Mouse (Mus musculus): ENCODE measurements around the gene Cd3eap.
A peak's percentile ranks its signal among the peaks of the same experiment; 100 is the strongest.

Gene Cd3eap

DNA sequence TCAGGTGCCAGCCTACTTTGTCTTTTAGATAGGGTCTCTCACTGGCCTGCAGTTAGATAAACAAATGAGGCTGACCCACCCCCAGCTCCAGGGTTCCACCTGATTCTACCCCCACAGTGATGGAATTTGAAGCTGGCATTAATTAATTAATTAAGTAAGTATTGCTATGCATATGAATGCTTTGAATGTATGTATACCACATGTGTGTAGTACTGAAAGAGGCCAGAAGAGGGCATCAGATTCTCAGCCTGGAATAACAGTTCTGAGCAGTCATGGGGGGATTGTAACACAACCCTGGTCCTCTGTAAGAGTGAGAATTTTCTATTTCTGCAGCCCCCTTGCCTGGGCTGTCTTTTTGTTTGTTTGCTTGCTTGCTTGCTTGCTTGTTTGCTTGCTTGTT lies 30.9 kb downstream of the Cd3eap start:
- DNase-seq: no peak

DNA sequence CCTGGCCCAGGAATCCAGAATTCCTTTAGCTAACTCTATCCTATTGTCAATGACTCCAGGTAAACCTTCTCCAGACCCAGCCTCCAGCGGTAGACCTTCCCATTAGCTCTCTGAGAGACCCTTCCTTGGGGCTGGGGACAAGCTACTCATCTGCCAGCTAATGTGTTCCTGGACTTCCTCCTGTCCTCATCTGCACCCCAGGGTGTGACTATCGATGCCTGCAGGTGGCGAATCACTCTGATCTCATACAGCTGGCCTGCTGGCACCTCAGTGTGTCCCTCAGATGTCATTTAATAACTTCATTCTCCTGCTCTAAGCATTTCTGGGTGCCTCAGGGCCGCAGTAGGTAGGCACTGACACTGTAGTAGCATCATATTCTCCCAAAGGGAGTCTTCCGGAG lies 31.5 kb downstream of the Cd3eap start:
- no peak for DNase-seq

DNA sequence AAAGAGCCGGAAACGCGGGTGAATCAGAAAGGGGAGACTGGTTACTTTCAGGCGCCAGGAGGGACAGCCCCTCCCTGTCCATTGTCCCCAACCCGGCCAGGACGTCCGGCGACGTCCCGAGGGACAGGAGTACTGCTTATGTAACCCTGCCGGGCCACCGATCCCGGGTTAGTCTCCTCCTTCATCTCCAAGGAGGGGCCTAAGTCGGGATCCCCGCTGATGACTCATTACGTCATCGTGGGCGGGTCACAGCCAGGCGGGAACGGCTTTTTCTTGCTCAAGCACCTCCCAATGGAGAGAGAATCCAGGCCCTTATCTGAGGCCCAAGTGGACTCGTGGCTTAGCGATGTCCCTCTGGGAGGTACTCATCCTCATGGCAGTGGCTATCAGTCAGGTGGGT lies 32.2 kb downstream of the Cd3eap start:
- peak; percentile 97 for DNase-seq

DNA sequence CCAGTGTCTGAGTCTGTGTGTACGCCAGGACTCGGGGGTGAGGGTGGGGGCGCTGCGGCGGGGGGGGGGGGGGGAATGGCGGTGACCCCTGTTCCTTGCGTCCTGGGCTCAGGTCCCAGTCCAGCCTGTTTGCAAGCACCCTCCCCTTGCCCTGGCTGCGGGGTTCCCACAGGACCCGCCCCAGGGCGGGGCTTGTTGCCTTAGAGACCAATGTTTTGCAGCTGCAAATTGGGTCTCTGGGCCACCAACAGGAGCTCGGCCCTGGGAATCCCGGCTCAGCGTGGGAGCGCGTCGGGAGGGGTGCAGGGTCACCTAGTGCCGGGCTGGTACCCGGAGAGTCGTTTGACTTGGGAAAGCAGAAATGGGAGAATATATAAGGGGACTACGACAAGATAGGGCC lies 32.9 kb downstream of the Cd3eap start:
- peak; percentile 97 for DNase-seq

DNA sequence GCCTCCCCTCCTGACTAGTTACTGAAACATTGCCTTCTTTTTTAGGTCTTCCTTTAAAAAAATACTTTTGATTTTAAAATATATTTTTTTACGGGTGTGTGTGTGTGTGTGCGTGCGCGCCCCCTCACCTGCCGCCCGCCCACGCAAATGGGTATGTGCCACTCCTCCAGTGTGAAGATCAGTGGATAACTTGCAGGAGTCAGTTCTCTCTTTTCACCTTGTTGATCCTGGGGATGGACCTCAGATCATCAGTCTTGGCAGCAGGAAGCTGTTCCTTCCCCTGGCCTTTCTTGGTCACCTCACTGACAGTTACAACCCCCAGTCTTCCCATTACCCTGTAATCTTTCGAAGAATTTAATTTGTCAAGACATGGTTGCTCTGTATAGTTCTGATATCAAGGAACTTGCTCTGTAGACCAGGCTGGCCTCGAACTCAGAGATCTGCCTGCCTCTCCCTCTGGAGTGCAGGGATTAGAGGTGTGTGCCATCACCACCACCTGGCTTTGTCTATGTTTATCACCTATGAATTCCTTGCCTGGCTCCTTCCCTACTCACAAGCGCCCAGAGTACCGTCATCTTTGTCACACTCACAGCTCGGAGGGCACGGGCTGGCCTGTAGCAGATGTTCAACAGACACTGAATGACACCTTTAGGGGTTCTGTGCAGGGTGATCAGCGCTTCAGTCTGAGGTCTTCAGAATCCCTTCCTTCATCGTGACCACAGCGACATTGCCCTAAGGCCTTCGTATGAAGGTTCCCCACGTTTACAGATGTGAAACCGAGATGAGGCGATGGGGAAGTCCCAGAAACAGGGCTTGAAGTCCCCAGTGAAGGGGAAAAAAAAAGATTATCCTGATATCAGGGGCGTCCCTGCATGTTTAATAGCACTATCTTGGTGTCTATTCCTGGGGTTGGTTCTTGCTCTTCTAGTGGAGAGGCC lies 33.8 kb downstream of the Cd3eap start:
- DNase-seq: no peak

DNA sequence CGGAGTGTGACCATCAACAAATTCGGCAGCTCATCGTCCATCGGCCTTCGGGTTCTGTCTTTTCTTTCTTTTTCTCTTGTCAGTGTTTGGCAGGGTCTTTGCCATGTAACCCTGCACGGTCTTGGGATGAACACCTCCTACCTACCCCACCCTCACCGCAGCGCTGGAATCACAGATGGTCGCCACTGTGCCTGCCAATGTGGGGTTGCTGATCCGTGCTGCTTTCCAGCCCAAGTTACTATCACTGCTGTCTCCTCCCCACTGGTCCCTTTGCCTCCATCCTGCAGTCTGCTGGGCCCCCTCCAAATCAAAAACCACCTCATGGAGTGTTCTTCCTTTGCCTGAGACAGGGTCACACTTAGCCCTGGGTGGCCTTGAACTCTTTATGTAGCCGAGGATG lies 35.1 kb downstream of the Cd3eap start:
- no peak for DNase-seq

DNA sequence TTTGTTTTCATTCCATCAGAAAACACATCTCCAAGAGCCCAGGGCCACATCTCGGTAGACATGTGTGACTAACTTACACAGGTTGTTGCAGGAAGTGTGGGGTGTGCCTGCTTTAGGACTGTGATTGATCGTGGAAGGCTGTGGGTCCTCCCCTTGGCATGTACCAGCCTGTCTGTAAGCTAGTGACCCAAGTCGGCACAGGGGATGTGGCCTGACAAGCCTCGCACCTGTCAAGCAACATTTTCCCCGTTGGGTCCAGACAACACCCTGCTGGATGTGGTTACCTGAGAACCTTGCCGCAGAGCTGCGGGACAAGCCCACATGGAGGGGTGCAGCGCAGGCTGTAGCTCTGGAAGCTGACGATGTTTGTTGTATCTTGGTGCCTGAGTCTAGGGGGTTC lies 36.8 kb downstream of the Cd3eap start:
- DNase-seq: no peak

DNA sequence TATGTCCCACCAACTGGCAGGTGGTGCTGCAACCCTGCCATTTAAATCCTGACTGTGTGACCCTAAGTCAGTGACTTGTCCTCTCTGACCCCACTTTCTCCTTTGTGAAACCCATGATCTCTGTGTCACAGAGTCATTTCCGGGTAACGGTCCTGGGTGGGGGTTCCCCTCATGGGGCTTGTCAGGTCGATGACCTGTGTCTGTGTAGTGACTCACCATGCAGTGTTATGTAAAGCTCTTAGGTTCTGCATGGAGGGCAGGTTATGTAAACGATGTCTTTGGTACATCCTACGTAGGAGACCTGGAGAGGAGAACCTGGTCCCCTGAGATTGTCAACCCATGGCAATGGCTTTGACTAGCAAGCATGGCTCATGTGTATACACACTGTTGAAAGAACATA lies 37.8 kb downstream of the Cd3eap start:
- DNase-seq: no peak

DNA sequence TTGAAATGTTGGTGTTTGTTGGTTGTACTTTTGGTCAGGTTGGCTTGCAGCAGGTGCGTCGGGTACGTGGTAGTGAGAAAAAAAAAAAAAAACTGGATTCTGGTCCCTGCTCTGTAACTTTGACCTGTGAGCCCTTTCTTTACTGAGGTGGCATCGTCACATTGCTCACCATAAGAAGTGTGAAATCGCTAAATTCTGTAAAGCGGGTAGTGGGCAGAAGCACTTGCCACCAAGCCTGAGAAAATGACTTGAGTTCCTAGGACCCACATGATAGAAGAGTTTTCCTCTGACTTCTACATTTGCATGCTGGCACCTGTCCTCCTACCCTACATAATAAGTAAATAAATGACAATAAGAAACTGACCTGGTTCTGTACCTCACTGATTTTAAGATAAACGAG lies 38.6 kb downstream of the Cd3eap start:
- no peak for DNase-seq

DNA sequence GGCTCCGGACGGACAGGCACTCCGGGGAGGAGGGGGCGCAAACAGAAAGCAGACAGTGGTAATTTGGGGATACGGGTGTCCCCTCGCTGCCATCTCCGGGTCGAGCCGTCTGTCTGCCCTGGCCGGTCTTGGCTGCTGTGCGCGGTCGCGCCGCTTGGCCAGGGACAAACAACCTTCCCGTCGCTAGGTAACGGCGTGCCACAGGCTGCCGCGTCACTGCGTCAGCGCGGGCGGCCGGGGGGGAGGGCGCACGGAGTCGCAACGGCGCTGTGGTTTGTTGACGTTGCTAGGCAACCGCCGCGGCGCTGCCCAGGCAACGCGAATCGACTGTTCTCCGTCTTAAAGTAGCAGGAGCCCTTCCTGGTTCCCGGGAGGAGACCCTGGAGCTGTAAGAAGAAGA lies 39.4 kb downstream of the Cd3eap start:
- peak; percentile 98 for DNase-seq

DNA sequence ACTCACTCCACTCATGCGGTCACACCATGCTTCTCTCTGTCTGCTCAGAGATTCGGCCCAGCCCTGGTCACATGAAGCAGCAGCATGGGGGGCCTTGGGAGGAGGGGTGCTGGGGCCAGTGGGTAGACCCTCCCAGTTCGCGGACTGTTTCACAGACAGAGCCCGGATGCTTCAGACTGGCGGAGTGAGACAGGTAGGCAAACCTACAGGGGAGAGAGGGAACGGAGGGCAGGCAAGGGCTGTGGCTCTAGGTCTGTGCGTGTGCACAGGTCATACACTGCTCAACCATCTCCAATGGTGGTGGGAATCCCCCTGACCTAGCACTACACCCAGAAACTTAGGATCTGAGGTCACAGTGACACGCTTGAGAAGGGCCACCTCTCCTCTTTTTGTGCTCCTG lies 39.8 kb downstream of the Cd3eap start:
- peak; percentile 46 for DNase-seq

DNA sequence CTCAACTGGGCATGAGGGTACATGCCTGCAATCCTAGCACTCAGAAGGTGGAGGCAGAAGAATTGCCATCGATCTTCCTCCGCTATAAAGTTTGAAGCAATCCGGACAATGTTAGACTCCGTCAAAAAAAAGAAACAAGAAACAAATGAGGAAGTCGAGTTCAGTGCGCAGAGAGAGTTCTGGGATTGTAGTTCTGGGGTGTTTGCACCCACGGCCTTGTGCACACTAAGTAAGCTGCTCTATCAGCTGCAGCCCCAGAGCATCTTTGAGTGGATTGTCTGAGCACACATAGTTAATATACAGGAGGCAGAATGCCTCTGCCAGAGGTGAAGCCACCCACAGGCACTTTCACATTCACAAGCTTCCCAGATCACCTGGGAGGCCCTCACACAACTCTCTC lies 40.6 kb downstream of the Cd3eap start:
- no peak for DNase-seq

DNA sequence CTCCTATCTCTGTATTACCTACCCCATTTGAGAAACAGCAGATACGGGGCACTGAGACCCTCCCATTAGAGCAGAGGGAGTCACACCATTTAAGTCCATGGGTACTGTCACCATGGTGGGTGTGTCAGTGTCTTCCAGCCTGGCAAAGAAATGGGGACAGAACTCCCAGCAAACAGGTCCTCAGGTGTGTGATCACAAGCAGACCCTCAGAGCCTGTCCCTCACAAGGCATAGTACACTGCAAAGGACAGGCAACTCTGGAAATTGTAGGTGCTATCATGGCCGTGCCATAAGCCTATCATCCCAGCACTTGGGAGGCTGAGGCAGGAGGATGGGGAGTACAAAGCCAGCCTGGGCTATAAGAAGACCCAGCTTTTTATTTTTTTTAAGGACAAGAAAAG lies 41.1 kb downstream of the Cd3eap start:
- DNase-seq: no peak

DNA sequence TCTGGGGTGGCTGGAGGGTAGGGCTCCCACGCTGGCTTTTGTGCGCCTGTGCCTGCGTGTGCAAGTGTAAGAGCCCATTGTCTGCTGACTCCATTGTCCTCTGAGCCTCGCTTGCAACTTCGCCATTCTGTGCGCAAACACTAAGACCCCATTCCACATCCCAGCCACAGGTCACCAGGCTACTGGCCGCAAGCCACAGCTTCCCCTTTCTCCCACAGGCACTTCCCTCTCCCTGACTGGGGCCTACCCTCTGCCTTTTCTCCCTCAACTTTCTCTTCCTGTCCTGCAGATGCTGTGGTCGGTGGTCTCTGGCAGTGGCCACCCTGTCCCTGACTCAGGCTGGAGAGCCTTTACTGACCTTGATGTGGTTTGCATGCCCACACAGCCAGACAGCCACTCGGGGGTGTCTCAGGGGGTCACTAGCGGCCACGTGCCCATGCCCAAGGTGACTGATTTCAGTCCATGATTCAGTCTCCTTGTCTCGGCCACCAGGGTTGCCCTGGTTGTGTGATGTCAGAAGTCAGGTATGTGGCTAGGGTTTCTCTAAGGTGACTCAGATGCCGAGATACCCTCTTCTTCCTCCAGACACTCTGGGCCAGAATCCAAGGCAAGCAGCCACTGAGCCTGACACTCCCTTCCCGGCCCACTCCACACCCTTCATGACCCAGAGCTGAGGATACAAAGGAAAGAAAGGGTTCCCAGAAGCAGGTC lies 42.7 kb downstream of the Cd3eap start:
- DNase-seq: no peak

DNA sequence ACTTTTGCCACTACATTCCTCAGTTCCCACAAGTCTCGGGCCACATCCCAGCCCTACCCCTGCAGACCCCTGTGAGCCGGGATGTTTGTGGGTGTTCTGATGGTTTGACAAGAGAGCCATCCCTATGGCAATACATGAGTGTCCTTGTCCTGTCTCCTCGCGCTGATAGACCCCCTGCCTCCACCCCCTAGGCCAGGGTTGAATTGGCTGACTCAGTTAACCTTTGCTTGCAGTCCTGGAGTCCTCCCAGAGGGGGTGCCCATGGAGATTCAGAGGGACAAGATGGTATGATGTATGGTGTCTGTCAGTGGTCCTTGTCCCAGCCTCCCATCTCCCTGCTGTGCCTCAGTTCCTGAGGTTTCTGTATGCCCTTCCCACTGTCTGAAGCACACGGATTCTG lies 45.2 kb downstream of the Cd3eap start:
- DNase-seq: no peak

DNA sequence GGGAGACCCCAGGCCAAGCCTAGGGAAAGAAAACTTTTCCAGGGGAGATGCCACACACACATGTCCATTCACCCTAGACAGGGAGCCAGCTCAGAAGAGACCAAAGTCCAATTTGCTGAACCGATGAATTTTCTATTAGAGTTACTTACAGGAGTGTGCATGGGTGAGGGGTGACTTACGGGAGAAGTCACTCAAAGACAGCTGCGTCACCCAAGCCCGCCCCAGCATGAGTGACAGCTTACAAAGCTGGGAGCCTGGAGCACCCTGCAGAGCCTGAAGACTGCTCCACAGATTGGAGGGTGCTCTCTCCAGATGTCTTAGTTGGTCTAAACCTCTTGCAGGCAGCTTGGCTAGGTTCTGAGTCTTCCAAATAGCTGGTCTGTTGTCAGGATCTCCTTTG lies 47.3 kb downstream of the Cd3eap start:
- DNase-seq: no peak

DNA sequence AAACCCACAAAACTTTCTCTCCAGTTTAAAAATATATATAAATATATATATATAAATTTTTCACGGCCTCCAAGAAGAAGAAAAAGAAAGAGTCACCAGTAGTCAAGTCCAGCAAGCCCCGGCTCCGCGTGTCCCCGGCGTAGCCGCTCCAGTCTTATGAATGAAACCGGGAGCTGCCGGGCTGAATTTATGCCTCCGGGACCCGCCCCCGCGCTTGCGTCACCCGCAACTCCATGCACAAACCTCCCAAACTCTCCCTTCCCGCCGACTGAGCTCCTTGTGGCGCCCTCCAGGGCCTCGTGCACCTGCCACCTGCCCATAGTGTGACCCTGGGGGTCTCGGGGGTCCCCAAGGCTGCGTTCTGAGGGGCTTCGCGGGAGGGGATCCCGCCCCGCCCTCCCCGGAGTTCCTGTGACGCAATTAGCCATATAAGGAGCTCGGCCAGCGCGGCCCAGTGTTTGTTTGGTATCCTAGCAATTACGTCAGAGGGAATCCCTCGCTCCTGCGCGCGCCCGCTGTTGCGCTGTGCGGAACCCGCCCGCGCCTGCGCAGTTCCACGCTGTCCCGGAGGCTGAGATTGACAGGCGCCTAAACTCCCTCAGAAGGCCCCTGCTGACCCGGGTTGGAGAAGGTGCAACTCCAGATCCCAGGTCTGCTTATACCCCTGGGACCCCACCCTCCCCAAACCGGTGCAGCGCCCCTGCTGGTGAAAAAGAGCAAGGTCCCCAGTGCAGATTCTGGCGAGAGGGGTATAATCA lies 49.2 kb downstream of the Cd3eap start, which contains the start of gene Fosb:
Fosb (minus strand) TSS at position 168 of the 758 bp plus-strand sequence.
- peak; percentile 97 for DNase-seq

DNA sequence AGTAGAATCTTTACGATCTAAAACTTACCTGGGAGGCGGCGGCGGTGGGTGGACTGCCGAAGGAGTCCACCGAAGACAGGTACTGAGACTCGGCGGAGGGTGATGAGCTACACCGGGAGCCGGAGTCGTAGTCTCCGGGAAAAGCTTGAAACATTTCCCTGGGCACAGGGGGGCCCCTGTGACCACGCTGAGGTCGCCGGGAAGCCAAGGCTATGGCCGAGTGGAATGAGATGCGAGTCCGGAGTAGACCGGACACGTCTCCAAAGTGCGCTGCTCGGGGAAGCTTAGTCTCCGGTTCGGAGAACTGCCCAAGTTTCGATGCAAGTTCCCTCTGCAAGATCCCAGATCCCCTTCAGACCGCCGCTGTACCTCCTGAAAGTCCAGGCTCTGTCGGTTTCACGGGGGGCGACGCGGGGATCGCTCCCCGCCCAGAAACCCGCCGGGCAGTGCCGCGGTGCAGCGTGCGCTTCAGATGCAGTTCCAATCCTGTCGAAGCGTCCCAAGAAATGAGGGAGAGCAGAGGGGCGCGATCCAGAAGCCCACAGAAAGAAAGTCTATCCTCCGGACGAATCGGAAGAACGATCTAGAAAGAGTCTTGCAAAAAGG lies 49.9 kb downstream of the Cd3eap start:
- no peak for DNase-seq

DNA sequence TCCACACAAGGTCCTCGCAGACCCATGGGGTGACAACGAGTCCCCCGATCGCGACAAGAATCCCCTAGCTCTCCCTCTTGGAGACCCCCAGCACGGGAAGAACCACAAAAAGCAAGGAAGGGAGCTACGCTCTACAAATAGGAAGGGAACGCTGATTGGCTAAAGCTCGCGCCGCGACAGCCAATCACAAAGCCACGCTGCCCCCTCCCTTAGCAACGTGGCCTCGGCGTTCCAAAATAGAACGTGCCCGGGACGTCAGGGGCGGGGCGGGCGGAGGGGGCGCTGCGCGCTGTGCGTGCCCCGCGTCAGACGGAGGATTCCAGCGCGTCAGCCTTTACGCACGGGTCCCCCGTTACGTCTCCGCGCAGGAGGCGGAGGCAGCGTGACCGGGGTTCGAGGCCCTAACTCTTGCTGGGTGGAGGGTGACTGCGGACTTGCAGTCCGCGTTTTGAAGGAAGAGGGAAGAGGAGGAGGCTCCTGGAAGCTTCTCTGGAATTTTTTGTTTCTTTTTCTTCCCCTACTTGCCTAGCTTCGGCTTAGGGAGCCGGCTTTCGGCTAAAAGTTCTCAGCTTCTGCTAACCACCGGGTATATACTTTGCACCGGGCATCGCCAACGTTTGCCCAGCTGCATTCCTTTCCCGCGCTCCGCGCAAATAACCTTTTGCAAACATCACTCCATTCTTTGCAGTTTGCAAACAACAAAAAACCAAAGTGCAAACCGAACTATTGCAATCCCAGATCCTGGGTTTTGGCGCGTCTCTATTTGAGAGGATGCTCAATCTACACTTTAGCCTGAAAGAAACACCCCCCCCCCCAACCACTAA lies 50.6 kb downstream of the Cd3eap start:
- DNase-seq: peak; percentile 98

DNA sequence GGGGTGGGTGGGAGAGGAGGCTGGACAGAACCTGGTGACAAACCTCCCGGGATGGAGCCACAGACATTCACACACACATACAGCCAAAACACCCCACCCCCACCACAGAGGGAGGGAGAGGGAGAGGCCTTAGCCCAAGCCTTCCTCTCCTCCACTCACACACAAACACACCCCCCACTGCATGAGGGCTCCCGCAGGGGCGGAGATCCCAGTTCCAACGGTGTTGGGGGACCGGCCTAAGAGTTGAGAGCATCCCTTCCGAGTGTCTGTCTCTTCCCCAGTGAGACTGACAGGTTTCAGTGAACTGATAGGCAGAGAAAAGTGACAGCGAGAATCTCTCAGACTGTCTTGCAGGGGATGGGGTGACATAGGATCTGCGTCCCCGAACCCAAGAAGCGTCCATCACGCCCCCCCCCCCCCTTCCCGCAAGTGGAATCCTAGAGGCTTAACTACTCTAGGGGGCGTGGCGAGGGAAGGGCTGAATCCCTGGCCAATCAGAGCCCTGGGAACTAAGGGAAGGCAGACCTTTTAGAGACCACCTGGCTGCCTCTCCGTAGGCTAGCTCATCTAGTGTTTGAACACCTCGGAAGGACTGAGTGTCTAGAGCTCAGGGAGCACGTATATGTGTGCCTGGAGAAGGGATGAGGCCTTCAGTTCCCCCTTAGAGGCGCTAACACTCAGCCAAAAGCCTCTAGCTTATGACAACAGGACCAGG lies 51.4 kb downstream of the Cd3eap start:
- peak; percentile 92 for DNase-seq

Data from lung, postnatal 10 days (tissue).